Mouse (Mus musculus): ENCODE data around the gene Gm49333.

DNA sequence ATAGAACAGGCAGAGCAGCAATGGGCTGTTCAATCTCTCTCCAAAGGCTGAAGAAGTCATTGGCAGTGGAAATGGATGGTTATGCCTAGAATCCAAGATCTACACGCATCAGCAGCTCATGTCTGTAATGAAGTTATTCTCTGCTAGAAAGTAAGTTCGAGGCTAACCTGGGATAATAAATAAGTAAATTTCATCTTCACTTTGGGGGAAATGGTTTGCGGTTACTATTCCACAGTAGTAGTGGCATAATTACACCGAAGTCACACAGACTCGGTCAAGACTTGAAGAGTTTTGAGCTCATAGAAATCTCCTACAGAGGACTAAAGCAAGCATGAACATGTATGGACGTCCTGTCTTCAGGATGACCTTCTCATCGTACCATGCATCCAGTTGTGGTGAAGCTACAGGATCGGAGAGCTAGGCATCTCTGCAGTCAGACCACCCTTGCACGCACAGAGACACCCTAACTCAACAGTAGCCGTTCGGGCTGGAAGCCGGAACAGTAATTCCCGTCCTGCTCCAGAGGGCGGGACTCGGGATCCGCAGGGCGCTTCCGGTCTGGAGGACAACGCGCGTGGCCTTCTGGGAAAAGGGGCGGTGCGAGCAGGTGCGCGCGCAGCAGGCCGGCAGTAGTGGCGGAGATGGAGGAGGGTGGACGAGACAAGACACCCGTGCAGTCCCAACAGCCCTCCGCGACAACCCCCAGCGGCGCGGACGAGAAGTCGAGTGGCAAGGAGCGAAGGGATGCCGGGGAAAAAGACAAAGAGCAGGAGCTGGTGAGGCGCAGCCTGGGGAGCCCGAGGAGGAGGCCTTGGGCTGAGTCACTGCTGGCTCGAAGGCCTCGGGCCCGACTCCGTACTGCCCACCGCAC lies 39.9 kb downstream of the Gm49333 start, which contains the start of gene Psmd2:
- TF ChIP-seq CTCF (IDR thresholded peaks at IDR 0.05) (peak; percentile 16), POLR2A (IDR thresholded peaks at IDR 0.05; ENCODE audit: insufficient read depth, low read depth, low read length) (peak; percentile 97), EP300 (IDR thresholded peaks at IDR 0.05; ENCODE audit: insufficient read depth, low read depth, low read length) (peak; percentile 81; the same call in 1 of the 2 replicates)

Measured in heart, adult 2 months (tissue).